Mouse (Mus musculus) urinary bladder, adult 18-20 months (tissue): ENCODE results near the gene Nos1ap.

Experiments
- DNase-seq, 2 experiments: peaks; one replicate each; pipeline ENCODE4 v3.0.0; 2022; ENCODE audit warnings: low spot score in 2 of 2, mixed read lengths in 2 of 2

The Nos1ap gene

DNA sequence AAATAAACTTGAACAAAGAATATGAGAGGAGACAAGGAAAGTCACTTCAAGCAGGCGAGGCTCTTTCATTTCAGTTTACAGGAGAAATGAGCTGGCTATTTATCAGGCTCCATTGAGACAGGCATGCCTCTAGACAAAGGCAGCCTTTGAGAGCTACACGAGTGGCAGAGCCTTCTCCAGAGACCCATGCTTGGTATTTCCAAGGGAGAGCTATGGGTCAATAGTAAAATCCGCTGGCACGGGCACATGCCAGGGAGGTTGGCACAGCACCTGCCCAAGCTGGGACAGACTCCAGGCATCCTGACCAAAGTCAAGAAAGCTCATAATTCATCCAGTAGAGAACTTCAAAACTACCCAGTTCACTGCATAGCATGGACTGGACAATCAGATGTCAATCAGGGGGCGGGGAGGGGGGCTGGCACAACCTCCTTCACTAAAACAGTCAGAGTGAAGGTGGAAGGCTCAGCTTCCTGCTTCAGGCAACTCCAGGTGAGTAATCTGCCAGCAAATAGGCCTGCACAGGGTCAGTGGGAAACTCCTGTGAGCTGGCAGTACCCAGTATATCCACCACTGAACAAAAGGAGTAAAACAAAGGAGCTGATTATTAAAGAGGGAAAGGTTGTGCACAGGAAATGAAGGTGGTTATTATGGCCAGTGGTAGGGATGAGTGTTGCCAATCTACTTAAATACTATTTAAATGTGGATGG, 129.6 kb downstream of the Nos1ap start:
- no peak for DNase-seq

DNA sequence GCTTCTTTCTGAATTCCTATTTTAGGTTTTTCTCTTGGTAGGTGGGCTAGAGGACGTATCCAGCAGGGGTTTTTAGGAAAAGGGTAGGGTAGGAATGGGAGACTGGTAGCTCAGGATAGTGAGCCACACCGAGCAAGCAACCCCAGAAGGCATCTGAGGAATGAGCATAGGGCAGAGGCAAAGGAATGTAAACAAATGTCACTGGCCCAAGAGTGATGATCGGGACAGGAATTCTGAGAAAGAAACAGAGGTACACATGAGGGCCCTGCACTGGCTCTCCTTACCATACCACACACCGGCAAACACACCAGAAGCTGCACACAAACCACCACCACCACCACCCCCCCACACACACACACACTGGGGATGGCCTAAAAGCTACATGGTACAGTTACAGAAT, 132.0 kb downstream of the Nos1ap start:
- no peak for DNase-seq

DNA sequence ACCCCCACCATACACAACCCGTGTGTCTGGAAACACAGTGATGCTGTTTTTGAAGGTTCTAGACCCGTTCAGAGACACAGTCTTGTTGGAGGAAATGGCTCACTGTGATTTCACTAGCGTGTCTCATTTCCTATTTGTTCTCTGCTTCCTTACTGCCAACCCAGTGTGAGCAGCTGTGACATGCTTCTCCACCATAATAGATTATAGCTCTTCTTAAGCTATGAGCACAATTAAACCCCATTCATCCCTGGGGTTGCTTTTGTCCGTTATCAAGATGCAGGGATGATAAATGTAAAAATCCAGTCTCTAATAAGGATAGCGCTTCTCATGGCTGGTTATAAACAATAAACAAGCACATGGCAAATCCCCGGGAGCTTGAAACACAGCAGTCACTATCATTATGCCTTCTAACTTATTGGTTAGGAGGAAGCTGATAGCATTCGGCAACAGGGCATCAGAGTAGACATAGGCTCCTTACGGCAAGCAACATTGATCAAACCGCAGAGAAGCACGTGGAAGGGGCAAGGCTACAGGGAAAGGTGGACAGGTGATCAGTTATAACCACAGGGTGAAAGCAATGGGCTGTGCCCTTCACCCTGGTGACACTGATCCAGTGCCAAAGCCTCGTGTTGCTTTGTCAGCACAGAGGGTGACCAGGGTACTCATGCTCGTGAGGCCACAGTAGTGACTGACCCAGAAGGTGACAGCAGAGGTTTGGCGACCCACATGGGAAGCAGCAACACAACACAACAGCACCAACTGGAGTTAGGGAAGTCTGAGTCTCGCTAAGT, 133.6 kb downstream of the Nos1ap start:
- DNase-seq = no peak

DNA sequence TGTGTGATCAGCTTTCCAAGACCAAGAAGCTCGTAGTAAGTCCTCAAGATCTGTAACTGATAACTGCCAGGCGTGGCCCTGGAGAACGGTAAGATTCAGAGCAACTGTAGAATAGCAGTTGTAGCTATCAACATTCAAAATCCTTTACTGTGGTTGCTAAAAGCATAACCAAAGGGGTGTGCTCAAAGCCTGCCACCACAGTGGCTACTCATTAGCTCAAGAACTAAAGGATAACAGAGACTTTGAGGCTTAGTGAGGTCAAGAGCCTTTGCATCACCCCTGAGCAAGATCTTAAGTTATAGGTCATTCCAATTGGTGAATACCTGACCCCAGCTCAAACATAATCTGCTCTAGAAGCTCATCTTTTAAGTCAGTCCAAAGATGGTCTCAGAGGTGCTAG, 134.3 kb downstream of the Nos1ap start:
- no peak for DNase-seq

DNA sequence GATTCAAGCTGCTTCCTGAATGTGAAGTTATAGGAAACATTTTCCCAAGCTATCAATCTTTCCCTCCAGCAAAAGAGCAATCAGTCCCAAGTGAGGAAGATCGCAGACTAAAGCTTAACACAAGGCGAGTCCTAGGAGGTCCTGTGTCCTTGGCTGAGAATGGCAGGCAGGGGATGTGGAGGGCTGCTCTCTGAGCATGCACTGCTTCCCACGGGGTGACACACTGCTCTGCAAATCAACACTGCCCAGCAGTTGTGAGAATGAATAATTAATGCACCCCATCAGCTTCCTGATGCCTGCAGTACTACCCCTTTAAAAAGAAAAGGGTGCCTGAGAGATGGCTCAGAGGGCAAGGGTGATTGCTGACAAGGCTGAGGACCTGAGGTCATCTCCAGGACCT, 136.2 kb downstream of the Nos1ap start:
- DNase-seq = no peak

DNA sequence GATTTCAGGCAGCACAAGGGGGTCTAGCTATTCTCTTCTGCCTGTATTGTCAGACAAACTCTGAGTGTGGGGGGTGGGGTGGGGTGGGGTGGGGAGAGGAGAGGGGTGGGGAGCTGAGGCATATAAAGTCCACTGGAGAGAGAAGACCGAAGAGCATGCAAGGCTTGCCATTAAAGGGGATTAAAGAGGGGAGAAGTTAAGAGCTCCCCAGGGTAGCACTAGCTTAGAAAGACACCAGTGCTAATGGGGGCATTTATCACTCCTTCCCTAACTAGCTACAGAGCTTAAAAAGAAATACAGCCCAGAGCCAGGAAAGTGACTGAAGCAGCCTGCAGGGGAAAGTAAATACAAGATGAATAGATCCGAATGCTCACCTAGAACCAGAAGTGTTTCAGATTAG, 141.4 kb downstream of the Nos1ap start:
- DNase-seq = no peak

DNA sequence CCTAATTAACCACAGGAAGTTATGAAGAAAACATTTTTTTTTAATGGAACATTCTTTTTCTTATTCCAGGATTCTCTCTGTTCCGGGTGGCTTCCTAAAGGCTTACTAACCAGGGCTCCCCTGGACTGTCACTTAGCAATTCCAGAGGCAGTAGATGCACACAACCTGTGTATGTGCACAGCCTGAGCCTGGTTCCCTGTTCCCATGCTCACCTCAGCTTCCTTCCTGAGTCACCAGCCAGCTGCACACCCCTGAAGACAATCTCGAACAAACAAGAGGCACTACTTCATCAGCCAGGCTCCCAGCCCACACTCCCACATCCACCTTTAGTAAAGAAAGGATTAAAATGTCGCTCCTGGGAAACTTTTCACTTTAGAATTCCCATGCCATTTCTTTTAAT, 144.2 kb downstream of the Nos1ap start:
- DNase-seq = no peak

DNA sequence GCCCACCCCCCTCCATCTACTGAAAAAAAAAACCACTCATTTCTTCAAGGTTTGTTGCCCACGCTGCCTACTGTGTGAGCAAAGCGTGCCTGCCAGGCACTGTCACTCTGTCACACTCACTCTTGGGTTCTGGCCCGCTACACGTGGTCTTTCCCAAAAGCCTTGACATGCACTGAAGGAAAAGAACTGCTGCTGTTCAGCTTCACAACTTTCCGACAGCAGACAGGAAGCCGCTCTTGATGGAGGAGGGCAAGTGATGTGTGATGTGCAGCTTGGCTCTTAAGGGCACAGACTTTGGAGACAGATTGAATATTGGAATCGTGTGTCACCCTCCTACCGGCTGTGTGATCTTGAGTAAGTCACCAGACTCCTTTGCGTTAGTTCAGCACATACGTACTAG, 149.3 kb downstream of the Nos1ap start:
- DNase-seq = no peak

DNA sequence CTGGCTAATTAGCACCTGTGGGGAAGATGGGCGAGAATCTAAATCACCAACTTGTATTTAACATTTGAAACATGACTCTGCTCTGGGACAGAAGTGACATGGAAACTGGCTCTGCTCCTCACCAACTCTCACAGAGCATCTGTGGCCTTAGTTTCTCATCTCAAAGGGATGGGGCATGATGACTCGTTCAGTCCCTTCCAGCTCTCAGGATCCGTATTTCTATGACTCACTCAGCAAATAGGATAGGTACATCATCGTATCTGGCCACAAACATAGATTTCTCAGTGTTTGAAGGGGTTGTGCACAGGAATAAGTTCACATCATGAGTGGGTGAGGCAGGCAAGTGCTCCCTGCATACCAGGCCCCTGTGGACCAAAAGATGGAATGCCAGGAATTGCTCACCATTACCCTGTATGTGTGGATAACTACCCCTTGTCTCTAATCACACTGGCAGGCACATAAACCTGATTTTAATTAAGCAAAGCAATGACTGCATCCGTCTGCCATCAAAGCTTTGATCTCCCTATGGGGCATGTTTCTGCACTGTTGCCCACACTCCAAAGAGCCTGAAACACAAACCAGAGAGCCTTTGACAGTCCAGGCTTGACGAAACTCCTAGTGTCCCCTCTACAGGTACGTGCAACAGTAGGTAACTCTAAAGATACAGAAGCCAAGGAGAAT, 151.1 kb downstream of the Nos1ap start:
- DNase-seq = no peak

DNA sequence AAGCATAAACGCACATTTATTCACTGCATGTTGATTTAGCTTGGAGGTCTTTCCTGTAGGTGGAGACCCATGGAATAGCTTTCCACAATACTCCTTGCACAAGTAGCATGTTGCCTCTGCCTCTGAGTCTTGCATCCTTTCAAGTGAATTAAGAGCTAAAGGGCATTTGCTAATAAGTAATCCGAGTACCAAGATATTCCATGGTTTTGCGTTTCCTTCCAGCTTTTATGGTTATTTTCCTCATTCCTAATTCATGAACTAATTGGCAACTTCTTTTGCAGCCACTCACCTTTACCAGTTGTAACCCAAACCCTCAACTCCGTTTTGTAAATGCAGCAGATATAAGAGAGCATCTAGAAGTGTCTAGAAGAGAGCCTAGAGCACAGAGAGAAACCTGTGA, 155.5 kb downstream of the Nos1ap start:
- DNase-seq = no peak

DNA sequence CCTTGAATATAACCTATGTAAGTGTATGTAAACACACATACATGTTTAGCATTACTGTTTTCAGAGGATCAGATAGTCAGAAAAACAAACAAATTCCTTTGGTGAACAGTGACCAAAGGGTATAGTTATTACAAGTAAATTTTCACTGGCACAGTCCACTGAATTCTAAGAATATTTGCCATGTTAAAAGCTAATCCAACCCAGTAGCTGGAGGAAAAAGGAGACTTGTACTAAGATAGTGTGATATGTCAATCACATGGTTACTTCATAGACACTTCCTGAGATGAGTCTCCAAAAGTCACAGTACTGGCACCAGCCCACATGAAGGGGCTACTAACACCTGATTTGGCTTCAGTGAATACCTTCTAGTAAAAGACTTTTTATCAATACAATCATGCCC, 156.0 kb downstream of the Nos1ap start:
- DNase-seq = no peak

DNA sequence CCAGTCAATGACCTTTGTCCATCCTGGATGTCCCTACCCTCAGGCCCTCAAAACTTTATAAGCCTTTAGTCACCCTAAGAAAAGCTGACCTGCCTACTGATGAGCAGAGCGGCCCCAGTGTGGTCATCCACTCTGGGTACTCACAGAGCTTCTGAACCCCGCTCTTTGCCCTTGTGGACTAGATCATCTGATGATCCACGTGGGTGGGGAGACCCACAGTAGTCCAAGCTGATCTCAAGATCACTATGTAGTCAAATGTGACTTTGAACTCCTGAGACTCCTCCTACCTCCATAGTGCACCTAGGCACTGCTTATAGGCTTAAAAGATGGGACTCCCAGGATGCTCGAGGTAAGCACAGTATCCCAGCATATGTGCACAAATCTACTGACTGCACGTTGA, 157.4 kb downstream of the Nos1ap start:
- no peak for DNase-seq

DNA sequence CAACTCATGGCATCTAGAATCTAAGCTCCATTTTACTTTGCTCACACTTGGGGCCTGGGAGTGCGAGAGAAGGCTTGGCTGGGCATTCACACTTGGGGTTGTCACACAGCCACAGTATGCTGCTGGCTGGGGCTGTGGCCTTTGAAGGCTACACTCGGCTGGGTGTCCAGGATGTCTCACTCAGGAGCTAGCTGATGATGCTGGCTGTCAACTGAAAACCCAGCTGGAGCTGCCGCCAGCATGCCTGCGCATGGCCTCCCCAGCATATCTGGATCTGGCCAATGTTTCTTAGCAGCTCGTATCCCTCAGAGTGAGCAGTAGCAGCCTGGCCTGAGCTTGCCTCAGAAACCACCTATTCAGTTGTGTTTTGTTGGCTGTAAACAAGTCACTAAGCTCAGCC, 158.3 kb downstream of the Nos1ap start:
- no peak for DNase-seq

DNA sequence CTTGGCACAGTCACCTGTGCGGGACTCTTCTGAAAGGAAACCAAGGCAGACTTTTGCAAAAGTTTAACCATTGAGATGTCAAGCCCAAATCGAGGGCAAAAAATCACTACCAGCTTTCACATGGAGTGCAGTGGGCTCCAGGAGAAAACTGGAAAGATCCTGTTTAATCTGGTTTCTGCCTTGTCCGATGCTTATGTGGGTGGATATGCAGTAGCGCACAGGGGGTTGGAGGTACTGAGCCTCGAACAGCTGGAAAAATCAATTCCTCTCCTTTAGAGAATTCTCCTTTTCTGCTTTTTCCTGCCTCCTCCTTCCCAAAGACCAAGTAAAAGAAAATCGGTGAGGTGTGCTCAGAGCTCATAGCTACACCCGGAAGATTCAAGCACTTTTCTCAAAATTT, 159.0 kb downstream of the Nos1ap start:
- DNase-seq = no peak

DNA sequence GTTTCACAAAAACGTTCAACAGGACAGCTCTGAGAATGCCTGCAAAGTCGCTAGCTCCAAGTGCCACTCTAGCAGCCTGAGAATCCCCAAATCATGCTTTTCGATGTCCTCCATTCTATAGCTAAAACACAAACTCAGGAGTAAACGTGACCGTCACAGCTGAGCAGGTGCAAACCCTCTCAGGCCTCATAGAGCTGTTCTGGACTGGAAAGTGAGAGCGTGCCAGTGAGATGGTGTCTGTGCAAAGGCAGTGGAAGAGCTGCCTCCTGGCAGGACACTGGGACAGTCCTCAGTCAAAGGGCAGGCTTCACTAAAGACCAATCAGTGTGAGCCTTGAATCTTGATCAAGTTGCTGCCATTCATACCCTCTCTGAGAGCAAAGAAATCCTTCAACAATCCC, 160.0 kb downstream of the Nos1ap start:
- no peak for DNase-seq

DNA sequence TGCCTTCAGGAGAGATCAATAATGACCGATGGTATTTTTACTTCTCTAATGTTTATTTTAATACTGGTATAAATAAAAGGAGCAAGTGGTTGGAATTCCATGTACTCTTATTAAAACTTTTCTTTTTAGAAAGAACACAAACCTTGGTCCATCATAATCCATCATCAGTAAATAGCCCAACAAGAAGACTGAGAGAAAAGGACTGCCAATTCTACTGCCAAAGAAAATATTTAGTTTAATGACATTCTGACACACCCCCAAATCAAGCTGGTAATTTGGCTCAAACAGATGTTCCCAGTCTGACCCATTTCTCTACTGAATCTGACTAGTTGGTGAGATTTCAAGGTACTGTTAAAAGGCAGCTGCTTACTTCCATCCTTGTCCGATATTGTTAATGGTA, 161.5 kb downstream of the Nos1ap start:
- no peak for DNase-seq

DNA sequence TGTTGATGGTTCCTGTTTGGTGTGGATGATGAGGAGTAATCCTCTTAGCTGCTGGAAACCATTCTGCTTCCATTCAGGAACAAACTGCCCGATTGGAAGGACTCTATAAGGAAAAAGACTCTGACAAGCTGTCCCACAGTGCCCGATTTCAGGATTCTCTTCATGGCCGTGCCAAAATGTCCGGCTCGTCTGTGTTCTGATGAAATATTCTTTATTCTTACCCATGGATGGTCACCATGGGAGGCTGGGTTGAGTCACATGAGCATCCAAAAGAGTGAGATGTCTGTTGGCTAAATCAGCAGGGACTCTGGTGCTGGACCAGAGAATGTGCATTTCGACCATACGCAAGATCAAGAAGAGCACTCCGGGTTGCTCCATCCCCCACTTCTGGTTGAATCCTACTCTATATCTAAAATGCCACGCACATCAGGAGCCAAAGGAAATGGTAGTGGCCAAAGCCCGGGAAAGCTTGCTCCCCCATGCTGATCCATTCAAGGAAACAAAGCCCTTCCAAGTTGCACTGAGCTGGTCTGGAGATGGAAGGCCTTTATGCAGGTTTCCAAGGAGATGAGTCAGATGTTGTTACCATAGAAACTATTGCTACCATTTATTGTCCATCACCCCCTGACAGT, 165.3 kb downstream of the Nos1ap start:
- DNase-seq = no peak

DNA sequence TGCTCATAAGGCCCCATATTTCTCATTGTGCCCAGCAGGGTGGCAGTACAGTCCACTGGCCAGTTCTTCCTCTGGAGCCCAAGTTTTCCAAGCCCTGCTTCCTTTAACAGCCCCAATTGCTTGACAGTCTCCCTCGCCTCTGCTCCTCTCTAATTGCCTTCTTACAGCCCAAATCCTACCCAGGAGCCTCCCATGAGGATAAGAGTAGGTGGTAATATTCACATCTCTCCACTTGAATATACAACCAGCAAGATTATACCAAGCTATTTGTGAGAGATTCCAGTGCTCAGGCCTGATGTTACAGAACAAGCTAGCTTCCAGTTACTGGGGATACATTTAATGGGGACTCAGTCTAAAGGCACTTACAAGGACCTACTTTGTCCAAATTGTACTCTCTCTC, 166.6 kb downstream of the Nos1ap start:
- DNase-seq = no peak

DNA sequence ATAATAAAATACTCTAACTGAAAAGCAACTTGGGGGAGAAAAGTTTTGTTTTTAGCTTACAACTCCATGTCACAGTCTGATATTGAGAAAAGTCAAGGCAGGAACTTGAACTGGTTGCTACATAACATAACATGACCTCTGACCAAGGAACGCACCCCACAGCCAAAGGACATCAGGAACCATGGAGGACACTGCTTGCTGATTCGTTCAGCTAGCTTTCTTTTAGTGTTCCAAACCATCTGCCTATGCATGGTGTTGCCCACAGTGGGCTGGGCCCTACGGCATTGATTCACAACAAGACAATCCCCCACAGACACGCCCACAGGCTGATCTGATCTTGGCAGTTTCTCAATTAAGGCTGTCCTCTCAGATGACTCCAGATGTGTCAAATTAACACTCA, 167.5 kb downstream of the Nos1ap start:
- no peak for DNase-seq

DNA sequence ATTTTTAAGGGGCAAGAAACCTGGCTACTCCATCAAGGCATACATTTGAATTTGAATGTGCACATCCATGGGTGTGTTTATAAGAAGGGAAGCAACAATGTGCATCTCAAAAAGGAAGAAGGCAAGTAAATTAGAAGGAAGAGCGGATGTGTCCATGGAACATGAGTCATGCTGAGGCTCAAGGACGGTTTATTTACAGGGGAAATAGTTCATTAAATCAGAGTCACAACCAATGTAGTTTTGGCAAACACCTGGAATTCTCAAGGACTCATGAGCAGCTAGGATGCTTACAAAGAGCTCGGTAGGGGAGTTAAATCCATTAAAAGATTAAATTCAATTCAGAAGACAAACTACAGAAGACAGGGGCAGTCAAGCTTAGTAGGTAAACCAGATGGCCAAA, 169.7 kb downstream of the Nos1ap start:
- no peak for DNase-seq

DNA sequence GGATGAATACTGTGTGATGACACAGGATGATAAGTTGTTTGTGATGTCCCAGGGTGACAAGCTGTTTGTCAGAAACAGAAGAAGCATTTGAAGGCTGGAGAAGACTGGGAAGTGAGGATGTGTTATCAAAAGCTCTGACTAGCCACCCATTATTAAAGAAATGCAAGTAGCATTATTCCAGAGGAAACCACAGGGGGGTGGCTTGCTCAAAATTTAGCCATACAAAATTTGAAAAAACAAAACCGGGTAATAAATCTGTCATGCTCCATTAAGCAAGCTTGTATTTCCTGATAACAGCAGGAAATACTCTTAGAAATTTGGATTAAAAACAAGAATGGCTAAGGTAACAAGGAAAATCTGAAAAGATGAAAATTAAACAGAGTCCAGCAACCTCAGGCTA, 171.5 kb downstream of the Nos1ap start:
- no peak for DNase-seq

DNA sequence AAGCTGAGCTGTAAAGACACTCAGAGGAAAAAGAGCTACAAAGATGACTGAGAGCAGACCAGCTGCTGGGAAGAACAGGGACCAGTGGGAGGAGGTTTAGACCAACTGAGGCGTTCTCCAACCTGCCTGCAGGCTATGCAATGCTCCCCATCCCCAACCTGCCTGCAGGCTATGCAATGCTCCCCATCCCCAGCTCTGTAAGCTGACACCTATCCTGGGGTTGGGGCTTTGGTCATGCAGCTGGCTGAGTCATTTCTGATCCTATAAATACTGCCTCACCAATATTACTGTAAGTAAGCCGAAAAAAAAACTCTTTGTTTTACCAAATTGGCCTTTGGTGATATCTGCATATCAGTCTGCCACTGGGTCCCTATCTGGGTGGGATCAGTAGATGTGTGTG, 172.7 kb downstream of the Nos1ap start:
- DNase-seq = no peak

DNA sequence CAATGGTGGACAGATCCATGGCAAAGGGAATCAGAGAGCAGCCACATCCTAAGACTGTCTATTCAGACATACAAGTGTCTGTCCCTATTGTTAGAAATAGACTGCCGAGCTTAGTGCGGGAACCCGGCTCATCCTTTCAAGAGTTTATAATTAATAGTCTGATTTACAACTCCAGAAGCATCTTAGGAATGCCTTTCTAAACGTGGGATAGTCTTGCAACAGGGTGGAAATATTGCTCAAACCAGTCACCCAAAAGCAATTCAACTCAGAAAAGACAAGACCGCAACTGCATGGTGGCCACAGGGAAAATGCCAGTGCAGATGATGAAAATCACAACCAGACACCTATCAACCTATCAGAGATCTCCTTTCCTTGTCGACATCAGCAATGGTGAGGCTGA, 173.5 kb downstream of the Nos1ap start:
- no peak for DNase-seq
